Mouse (Mus musculus): Measurements from ENCODE around the gene Ltbp1. TPM values are rescaled to one million over a fixed set of nuclear protein-coding genes. Genes with fewer than 3 reads are reported as not detected.
A peak's percentile ranks its signal among the peaks of the same experiment; 100 is the strongest.

The Ltbp1 gene
- polyA plus RNA-seq, 1 experiment from 2014 or later = 30.2 TPM

- H3K4me1 ChIP-seq (replicated peaks; ENCODE audit: insufficient read depth, low read length) = no peaks in the 10 kb centered on the region; the same call in 1 of the 2 replicates
- no peaks in the 10 kb centered on the region for H3K27me3 ChIP-seq (ENCODE audit: insufficient read depth, low read length)
- H3K36me3 ChIP-seq (ENCODE audit: insufficient read depth, low read length) = no peaks in the 10 kb centered on the region
- no peak overlapping the region for H3K4me3 ChIP-seq (replicated peaks; ENCODE audit: low read depth, low read length)
- no peak overlapping the region for H3K4me2 ChIP-seq (ENCODE audit: low read length)
- H3K27ac ChIP-seq = no peak overlapping the region
- DNase-seq (ENCODE audit: low spot score) (no peak), ATAC-seq (replicated peaks; ENCODE audit: low FRiP score, low read depth) (no peak)
- no peak overlapping the region for H3K9ac ChIP-seq (ENCODE audit: low read depth, low read length)
- 65% methylated on average over 4 of the region's 4 CpGs for WGBS
- no peak for TF ChIP-seq CTCF (IDR thresholded peaks at IDR 0.05; ENCODE audit: low read depth)
- H3K9me3 ChIP-seq (replicated peaks; ENCODE audit: low read length) = no peaks in the 10 kb centered on the region
Measured at GRCm38 (mm10) chr17:75039017-75039416, 33.6 kb downstream of the Ltbp1 start.

DNA sequence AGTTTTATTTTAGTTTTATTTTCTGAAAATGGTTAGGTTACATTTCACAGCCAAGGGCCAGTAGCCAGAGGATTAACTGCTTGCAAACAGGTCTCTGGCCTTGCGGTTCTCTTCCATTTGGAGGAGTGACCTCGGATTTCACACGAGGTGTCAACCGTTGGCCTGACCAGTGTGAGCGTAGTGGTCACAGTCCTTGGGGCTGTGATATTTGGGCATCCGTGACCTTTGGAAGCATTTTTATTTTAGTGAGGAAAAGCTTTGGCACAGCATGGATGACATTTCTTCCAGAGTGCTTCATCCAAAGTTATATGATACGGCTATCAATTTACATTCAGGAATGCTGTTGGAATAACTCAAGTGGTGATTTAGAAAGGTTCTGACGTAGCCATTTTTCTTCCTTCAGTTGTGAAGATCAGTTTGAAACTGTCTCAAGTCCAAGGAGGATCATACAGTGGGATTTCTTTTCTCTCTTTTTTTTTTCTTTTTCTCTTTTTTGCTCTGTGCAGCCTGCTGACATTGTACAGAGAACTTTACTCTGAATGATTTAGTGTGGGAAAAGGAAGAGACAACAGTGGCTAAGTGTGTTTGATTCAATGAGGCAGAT is 44.1 kb downstream of the Ltbp1 start:
- Histone ChIP-seq H3K4me3 (replicated peaks; ENCODE audit: low read depth, low read length) (no peak overlapping the region), H3K27me3 (ENCODE audit: insufficient read depth, low read length) (no peaks in the 10 kb centered on the region), H3K36me3 (ENCODE audit: insufficient read depth, low read length) (no peaks in the 10 kb centered on the region), H3K27ac (no peak overlapping the region), H3K4me1 (replicated peaks; ENCODE audit: insufficient read depth, low read length) (0 out of 2 replicates have a peak, but pooled peaks cover 5% of the 10 kb centered on the region), H3K4me2 (ENCODE audit: low read length) (no peak overlapping the region), H3K9ac (ENCODE audit: low read depth, low read length) (no peak overlapping the region), H3K9me3 (replicated peaks; ENCODE audit: low read length) (no peaks in the 10 kb centered on the region)
- DNase-seq (ENCODE audit: low spot score) = peak; percentile 58
- no peak for TF ChIP-seq CTCF (IDR thresholded peaks at IDR 0.05; ENCODE audit: low read depth)
- no peak for ATAC-seq (replicated peaks; ENCODE audit: low FRiP score, low read depth)
- WGBS = 38% methylated on average over 8 of the region's 8 CpGs

DNA sequence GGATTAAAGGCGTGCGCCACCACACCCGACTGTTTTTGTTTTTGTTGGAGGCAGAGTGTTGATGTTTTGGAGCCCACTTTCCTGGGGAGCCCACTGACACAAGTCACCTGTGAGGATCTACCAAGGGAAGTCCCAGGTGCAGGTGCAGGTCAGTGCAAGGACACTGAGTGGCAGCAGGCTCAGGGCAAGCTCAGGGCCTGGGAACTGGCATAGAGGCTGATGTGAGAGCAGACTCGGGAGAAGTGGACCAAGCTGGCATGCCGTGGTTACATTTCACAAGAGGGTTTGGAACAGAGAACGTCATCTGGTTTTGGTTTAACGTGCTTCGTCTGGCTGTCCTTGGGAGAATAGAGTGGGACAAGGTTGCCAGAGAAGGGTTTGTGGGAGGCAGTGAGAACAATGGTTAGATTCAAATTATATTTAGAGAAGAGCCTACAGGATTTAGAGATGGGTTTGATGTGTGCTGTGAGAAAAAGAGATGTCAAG is 46.1 kb downstream of the Ltbp1 start:
- Histone ChIP-seq H3K27me3 (ENCODE audit: insufficient read depth, low read length) (no peaks in the 10 kb centered on the region), H3K4me1 (replicated peaks; ENCODE audit: insufficient read depth, low read length) (0 out of 2 replicates have a peak, but pooled peaks cover 5% of the 10 kb centered on the region), H3K9me3 (replicated peaks; ENCODE audit: low read length) (no peaks in the 10 kb centered on the region), H3K4me3 (replicated peaks; ENCODE audit: low read depth, low read length) (no peak overlapping the region), H3K36me3 (ENCODE audit: insufficient read depth, low read length) (no peaks in the 10 kb centered on the region), H3K27ac (no peak overlapping the region), H3K4me2 (ENCODE audit: low read length) (no peak overlapping the region), H3K9ac (ENCODE audit: low read depth, low read length) (no peak overlapping the region)
- DNase-seq (ENCODE audit: low spot score) = no peak
- ATAC-seq (replicated peaks; ENCODE audit: low FRiP score, low read depth) = no peak
- WGBS = 90% methylated on average over 8 of the region's 8 CpGs
- TF ChIP-seq CTCF (IDR thresholded peaks at IDR 0.05; ENCODE audit: low read depth) = no peak

GRCm38 (mm10) chr17:75055235-75055634 is 49.9 kb downstream of the Ltbp1 start:
- ATAC-seq (replicated peaks; ENCODE audit: low FRiP score, low read depth) (no peak), DNase-seq (ENCODE audit: low spot score) (no peak)
- Histone ChIP-seq H3K27me3 (ENCODE audit: insufficient read depth, low read length) (no peaks in the 10 kb centered on the region), H3K36me3 (ENCODE audit: insufficient read depth, low read length) (no peaks in the 10 kb centered on the region), H3K4me3 (replicated peaks; ENCODE audit: low read depth, low read length) (no peak overlapping the region), H3K4me1 (replicated peaks; ENCODE audit: insufficient read depth, low read length) (no peaks in the 10 kb centered on the region), H3K9ac (ENCODE audit: low read depth, low read length) (no peak overlapping the region), H3K27ac (no peak overlapping the region), H3K9me3 (replicated peaks; ENCODE audit: low read length) (no peaks in the 10 kb centered on the region), H3K4me2 (ENCODE audit: low read length) (no peak overlapping the region)
- TF ChIP-seq CTCF (IDR thresholded peaks at IDR 0.05; ENCODE audit: low read depth) = no peak
- WGBS = 78% methylated on average over 5 of the region's 5 CpGs

GRCm38 (mm10) chr17:75055961-75056360 is 50.6 kb downstream of the Ltbp1 start:
- ATAC-seq (replicated peaks; ENCODE audit: low FRiP score, low read depth) = no peak
- Histone ChIP-seq H3K4me2 (ENCODE audit: low read length) (no peak overlapping the region), H3K27ac (no peak overlapping the region), H3K4me3 (replicated peaks; ENCODE audit: low read depth, low read length) (no peak overlapping the region), H3K9me3 (replicated peaks; ENCODE audit: low read length) (no peaks in the 10 kb centered on the region), H3K36me3 (ENCODE audit: insufficient read depth, low read length) (no peaks in the 10 kb centered on the region), H3K27me3 (ENCODE audit: insufficient read depth, low read length) (no peaks in the 10 kb centered on the region), H3K9ac (ENCODE audit: low read depth, low read length) (no peak overlapping the region), H3K4me1 (replicated peaks; ENCODE audit: insufficient read depth, low read length) (no peaks in the 10 kb centered on the region)
- no peak for TF ChIP-seq CTCF (IDR thresholded peaks at IDR 0.05; ENCODE audit: low read depth)
- WGBS = 83% methylated on average over 6 of the region's 6 CpGs
- no peak for DNase-seq (ENCODE audit: low spot score)

DNA sequence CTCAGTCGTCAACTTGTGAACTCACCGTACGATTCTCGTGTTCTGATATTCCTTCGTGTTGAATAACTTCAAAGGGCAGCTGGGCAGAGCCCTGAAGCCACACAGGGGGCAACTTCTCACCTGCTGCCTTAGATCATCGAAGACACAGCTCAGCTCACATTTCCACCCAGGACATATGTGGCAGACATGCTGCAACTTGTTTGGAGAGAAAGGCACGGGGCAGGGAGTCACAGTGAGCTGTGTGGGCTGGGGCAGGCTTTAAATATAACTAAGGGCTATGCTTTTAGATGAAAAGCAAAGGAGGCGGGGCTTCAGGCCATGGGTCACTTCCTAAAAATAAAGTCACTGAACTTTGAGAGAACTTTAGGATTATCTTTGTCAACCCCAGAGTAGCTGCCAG is 51.3 kb downstream of the Ltbp1 start:
- WGBS = 31% methylated on average over 8 of the region's 8 CpGs
- no peak for ATAC-seq (replicated peaks; ENCODE audit: low FRiP score, low read depth)

DNA sequence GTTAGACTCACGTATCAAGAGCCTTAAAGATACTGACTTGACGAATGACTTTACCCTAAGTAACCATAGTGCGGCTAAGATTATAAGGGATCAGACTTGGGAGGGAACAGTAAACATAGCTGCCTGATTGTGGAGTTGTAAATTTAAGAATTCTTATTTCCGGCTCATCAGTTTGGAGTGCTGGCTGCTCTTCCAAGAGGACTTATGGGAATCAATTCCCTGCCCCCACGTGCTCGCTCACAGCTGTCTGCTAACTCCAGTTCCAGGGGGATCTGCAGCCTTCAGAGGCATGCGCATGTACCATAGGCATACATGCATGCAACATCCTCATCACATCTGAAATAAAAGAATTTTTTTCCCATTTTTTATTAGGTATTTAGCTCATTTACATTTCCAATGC is 61.0 kb downstream of the Ltbp1 start:
- DNase-seq (ENCODE audit: low spot score) = peak; percentile 61

More for the DNA sequence above, 51.3 kb downstream of the Ltbp1 start:
- Histone ChIP-seq H3K4me2 (ENCODE audit: low read length) (no peak overlapping the region), H3K9me3 (replicated peaks; ENCODE audit: low read length) (no peaks in the 10 kb centered on the region), H3K27me3 (ENCODE audit: insufficient read depth, low read length) (no peaks in the 10 kb centered on the region), H3K4me3 (replicated peaks; ENCODE audit: low read depth, low read length) (no peak overlapping the region), H3K27ac (no peak overlapping the region), H3K36me3 (ENCODE audit: insufficient read depth, low read length) (no peaks in the 10 kb centered on the region), H3K4me1 (replicated peaks; ENCODE audit: insufficient read depth, low read length) (no peaks in the 10 kb centered on the region), H3K9ac (ENCODE audit: low read depth, low read length) (no peak overlapping the region)
- no peak for TF ChIP-seq CTCF (IDR thresholded peaks at IDR 0.05; ENCODE audit: low read depth)
- DNase-seq (ENCODE audit: low spot score) = no peak

More for the DNA sequence above, 61.0 kb downstream of the Ltbp1 start:
- H3K9me3 ChIP-seq (replicated peaks; ENCODE audit: low read length) = no peaks in the 10 kb centered on the region
- H3K27me3 ChIP-seq (ENCODE audit: insufficient read depth, low read length) = no peaks in the 10 kb centered on the region
- no peaks in the 10 kb centered on the region for H3K36me3 ChIP-seq (ENCODE audit: insufficient read depth, low read length)
- H3K4me1 ChIP-seq (replicated peaks; ENCODE audit: insufficient read depth, low read length) = peaks cover 15% of the 10 kb centered on the region
- TF ChIP-seq CTCF (IDR thresholded peaks at IDR 0.05; ENCODE audit: low read depth) = no peak
- no peak overlapping the region for H3K27ac ChIP-seq
- H3K9ac ChIP-seq (ENCODE audit: low read depth, low read length) = no peak overlapping the region
- no peak for ATAC-seq (replicated peaks; ENCODE audit: low FRiP score, low read depth)
- H3K4me2 ChIP-seq (ENCODE audit: low read length) = no peak overlapping the region
- 48% methylated on average over 7 of the region's 7 CpGs for WGBS
- no peak overlapping the region for H3K4me3 ChIP-seq (replicated peaks; ENCODE audit: low read depth, low read length)
